Mouse (Mus musculus): Measurements from ENCODE around the gene Dbi. TPM values are rescaled to one million over a fixed set of nuclear protein-coding genes. Genes with fewer than 3 reads are reported as not detected.

Gene Dbi
- polyA plus RNA-seq, 1 experiment from 2014 or later = 895 TPM

Other genes starting within 250 kb of the Dbi start
- 5.8 and 6.0 TPM in 2 replicates for gene Tmem177, start 207.9 kb downstream of the Dbi start, polyA plus RNA-seq (2015; fragmentation: Nextera tagmentation; extraction: Ambion mirVana)
- 0.24 TPM in 1 of 2 replicates, not detected in the other for gene Cfap221, start 123.8 kb downstream of the Dbi start, polyA plus RNA-seq (2015; fragmentation: Nextera tagmentation; extraction: Ambion mirVana)
- 0.98 and 1.3 TPM in 2 replicates for gene Sctr, start 114.2 kb downstream of the Dbi start, polyA plus RNA-seq (2015; fragmentation: Nextera tagmentation; extraction: Ambion mirVana)
- gene Tmem37, start 47.0 kb downstream of the Dbi start, polyA plus RNA-seq (2015; fragmentation: Nextera tagmentation; extraction: Ambion mirVana) = 20.1 and 23.9 TPM in 2 replicates
- gene 3110009E18Rik, start 109 bp upstream of the Dbi start, polyA plus RNA-seq (2015; fragmentation: Nextera tagmentation; extraction: Ambion mirVana) = 16.6 and 17.8 TPM in 2 replicates
- gene Steap3, start 151.6 kb upstream of the Dbi start, polyA plus RNA-seq (2015; fragmentation: Nextera tagmentation; extraction: Ambion mirVana) = 4.9 and 7.3 TPM in 2 replicates
- gene C1ql2, start 219.5 kb upstream of the Dbi start, polyA plus RNA-seq (2015; fragmentation: Nextera tagmentation; extraction: Ambion mirVana) = not detected in 2 replicates